Mouse (Mus musculus): ENCODE measurements around the gene Tcf15.

GRCm38 (mm10) chr2:152111920-152112319 is 31.4 kb upstream of the Tcf15 start:
- no peak for TF ChIP-seq POLR2A (IDR thresholded peaks at IDR 0.05; ENCODE audit: low read depth, low read length)
- TF ChIP-seq CTCF (conservative IDR thresholded peaks at IDR 0.05; ENCODE audit: insufficient read depth, insufficient read length, low read depth, low read length): peak; percentile 100
